Mouse (Mus musculus): Measurements from ENCODE around the gene Olfr671. TPM values are rescaled to one million over a fixed set of nuclear protein-coding genes. Genes with fewer than 3 reads are reported as not detected.

The Olfr671 gene
- polyA plus RNA-seq, 1 experiment from 2014 or later, result not detected

Other genes with a start within 250 kb of the Olfr671 start
- gene Usp17le, start 201.7 kb downstream of the Olfr671 start, polyA plus RNA-seq (2015; fragmentation: Nextera tagmentation; extraction: Ambion mirVana), result not detected in 2 replicates
- not detected in 2 replicates for gene Usp17lb, start 136.5 kb downstream of the Olfr671 start, polyA plus RNA-seq (2015; fragmentation: Nextera tagmentation; extraction: Ambion mirVana)
- not detected in 2 replicates for gene Usp17la, start 122.1 kb downstream of the Olfr671 start, polyA plus RNA-seq (2015; fragmentation: Nextera tagmentation; extraction: Ambion mirVana)
- gene Olfr665, start 101.1 kb downstream of the Olfr671 start, polyA plus RNA-seq (2015; fragmentation: Nextera tagmentation; extraction: Ambion mirVana), result not detected in 2 replicates
- not detected in 2 replicates for gene Olfr666, start 83.2 kb downstream of the Olfr671 start, polyA plus RNA-seq (2015; fragmentation: Nextera tagmentation; extraction: Ambion mirVana)
- not detected in 2 replicates for gene Olfr667, start 57.6 kb downstream of the Olfr671 start, polyA plus RNA-seq (2015; fragmentation: Nextera tagmentation; extraction: Ambion mirVana)
- gene Olfr668, start 51.1 kb downstream of the Olfr671 start, polyA plus RNA-seq (2015; fragmentation: Nextera tagmentation; extraction: Ambion mirVana), result not detected in 2 replicates
- gene Olfr669, start 44.9 kb downstream of the Olfr671 start, polyA plus RNA-seq (2015; fragmentation: Nextera tagmentation; extraction: Ambion mirVana), result not detected in 2 replicates
- gene Olfr670, start 16.5 kb downstream of the Olfr671 start, polyA plus RNA-seq (2015; fragmentation: Nextera tagmentation; extraction: Ambion mirVana), result not detected in 2 replicates
- not detected in 2 replicates for gene Olfr672, start 22.9 kb upstream of the Olfr671 start, polyA plus RNA-seq (2015; fragmentation: Nextera tagmentation; extraction: Ambion mirVana)
- not detected in 2 replicates for gene Olfr675, start 49.3 kb upstream of the Olfr671 start, polyA plus RNA-seq (2015; fragmentation: Nextera tagmentation; extraction: Ambion mirVana)
- gene Olfr676, start 53.6 kb upstream of the Olfr671 start, polyA plus RNA-seq (2015; fragmentation: Nextera tagmentation; extraction: Ambion mirVana), result not detected in 2 replicates
- not detected in 2 replicates for gene Olfr677, start 72.2 kb upstream of the Olfr671 start, polyA plus RNA-seq (2015; fragmentation: Nextera tagmentation; extraction: Ambion mirVana)
- not detected in 2 replicates for gene Olfr678, start 85.3 kb upstream of the Olfr671 start, polyA plus RNA-seq (2015; fragmentation: Nextera tagmentation; extraction: Ambion mirVana)
- not detected in 2 replicates for gene Olfr679, start 102.1 kb upstream of the Olfr671 start, polyA plus RNA-seq (2015; fragmentation: Nextera tagmentation; extraction: Ambion mirVana)
- gene Olfr680-ps1, start 113.7 kb upstream of the Olfr671 start, polyA plus RNA-seq (2015; fragmentation: Nextera tagmentation; extraction: Ambion mirVana), result not detected in 2 replicates
- not detected in 2 replicates for gene Olfr681, start 137.7 kb upstream of the Olfr671 start, polyA plus RNA-seq (2015; fragmentation: Nextera tagmentation; extraction: Ambion mirVana)
- gene Olfr683, start 167.9 kb upstream of the Olfr671 start, polyA plus RNA-seq (2015; fragmentation: Nextera tagmentation; extraction: Ambion mirVana), result not detected in 2 replicates
- gene Olfr684, start 184.5 kb upstream of the Olfr671 start, polyA plus RNA-seq (2015; fragmentation: Nextera tagmentation; extraction: Ambion mirVana), result not detected in 2 replicates
- not detected in 2 replicates for gene Olfr685, start 206.9 kb upstream of the Olfr671 start, polyA plus RNA-seq (2015; fragmentation: Nextera tagmentation; extraction: Ambion mirVana)
- not detected in 2 replicates for gene Olfr686, start 228.4 kb upstream of the Olfr671 start, polyA plus RNA-seq (2015; fragmentation: Nextera tagmentation; extraction: Ambion mirVana)

Data from midbrain, embryonic 16.5 days (tissue).